Mouse (Mus musculus): Measurements from ENCODE around the gene Rnft2.

The Rnft2 gene

GRCm38 (mm10) chr5:118172078-118172723 is 72.7 kb downstream of the Rnft2 start:
- DNase-seq (ENCODE audit: low spot score in 2 of 2), result no peak

DNA sequence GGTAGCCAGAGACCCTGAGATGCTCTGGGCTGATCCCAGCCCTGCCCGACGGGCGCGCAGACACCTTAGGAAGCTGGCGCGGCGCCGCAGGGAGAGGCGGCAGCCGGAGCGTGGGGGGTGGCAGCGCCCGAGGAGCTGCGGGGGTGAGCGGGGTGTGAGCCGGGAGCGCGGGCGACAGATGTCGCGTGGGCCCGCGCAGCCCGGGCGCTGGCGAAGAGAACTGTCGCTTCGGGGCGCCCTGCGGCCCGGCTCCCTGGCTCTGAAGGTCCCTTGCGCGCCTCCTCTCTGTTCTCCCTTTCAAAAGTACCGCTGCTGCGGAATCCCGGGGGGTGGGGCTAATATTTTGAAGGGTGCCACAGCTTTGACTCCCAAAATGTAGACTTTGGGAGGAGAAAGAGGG is 73.3 kb downstream of the Rnft2 start:
- DNase-seq (ENCODE audit: low spot score in 2 of 2), result no peak

DNA sequence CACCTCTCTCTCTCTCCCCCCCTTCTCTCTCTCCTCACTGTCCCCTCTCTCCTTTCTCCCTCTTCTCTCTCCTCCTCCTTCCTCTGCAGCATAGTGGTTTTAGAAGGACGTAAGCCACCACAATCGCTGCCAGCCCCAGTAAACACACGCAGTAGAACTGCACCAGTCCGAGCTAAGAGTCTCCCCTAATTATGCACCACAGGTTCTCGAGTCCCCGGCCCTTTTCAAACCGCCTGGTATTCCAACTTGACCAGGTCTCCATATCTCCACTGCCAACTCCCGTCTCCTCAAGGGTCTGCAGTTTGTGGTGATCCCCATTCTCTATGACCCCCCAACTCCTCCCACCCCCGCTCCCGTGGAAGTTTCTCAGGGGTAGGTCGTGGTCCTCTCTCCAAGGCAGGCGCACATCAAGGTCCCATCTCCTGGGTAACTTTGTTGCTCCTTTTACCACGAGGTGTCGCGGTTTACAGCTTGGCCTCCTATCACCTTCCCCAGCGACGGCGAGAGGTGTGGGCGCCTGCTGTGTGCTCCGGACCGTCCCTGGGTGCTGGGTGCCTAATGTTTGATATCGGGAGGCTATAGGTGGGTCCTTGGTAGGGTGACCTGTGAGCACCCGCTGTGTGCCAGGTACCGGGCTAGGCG is 73.9 kb downstream of the Rnft2 start:
- no peak for DNase-seq (ENCODE audit: low spot score in 2 of 2)

DNA sequence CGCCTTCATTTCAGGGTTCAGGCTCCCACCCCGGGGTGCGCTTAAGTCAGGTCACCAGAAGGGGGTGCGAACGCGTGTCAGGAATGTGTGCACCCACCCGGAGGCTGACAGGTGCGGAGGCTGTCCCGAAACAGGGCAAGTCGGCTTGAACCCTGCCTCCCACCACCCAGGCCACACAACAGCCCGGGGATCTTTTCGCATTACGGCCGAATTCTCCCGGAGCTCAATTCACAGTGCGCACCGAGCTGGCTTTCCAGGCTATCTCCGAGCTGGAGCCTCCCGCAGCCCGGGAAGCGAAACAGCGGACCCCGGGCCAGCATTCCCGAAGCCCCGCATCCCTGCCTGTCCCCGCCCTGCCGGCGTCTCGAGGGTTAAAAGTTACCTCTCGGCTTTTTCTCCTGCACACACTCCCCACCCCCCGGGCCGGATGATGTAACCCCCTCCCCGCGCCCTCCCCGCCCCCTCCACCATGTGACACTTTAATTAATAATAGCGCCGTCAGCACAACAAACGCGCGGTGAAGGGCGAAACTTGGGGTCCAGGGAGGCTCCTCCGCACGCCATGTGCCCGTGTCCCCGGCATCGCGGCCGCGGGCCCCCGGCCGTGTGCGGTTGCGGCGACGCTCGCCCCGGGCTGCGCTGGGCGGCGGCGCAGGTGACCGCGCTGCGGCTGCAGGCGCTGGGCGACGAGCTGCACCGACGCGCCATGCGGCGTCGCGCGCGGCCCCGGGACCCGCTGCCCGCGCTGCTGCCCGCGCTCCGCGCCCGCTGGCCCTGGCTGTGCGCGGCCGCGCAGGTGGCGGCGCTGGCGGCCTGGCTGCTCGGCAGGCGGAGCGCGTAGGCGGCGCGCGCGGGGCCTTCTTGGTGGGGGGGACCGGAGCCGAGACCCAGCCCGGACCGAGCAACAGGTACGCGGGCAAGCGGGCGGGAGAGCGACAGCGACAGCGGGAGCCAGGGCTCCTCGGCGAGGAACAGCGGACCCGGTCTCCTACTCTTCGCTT is 75.4 kb downstream of the Rnft2 start:
- DNase-seq (ENCODE audit: low spot score in 2 of 2), result no peak

GRCm38 (mm10) chr5:118167561-118167995 is 77.3 kb downstream of the Rnft2 start:
- peak in 1 of 2 experiments; percentile 54 for DNase-seq (ENCODE audit: low spot score in 2 of 2)

DNA sequence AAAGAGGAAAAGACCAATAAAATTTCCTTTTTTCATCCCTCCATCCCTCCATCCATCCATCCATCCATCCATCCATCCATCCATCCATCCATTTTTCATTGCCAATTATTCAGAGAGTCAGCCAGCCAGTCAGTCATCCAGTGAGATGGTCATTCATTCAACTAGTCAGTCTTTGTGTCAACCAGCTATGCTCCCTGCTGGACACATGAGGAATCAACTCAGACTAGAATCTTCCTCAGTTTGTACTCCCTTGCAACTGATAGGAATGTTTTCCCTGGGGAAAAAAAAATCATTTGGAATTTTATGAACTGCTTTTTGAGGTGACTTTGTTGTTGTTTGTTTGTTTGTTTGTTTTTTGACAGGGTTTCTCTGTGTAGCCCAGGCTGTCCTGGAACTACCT is 79.5 kb downstream of the Rnft2 start:
- no peak for DNase-seq (ENCODE audit: low spot score in 2 of 2)

DNA sequence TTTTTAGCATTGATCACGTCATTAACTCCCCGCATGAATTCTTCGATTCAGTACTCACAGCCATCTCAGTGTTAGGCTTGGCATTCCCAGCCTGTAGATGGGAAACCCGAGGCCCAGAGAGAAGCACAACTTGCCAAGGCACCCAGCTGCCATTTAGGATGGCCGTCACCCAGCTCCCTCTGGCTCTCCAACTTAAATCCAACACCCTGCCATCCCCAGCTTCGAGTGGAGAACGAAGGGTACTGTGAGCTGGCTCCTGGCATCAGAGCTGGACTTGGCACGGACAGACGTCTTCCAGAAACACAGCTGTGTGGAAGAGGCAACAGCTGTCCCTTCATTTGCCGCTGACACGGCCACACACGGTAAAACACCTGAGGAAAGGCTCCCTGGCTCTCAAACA is 80.3 kb downstream of the Rnft2 start, which contains the start of gene Hrk:
Hrk (plus strand) TSS at position 68 of the 400 bp plus-strand sequence.
- no peak for DNase-seq (ENCODE audit: low spot score in 2 of 2)

DNA sequence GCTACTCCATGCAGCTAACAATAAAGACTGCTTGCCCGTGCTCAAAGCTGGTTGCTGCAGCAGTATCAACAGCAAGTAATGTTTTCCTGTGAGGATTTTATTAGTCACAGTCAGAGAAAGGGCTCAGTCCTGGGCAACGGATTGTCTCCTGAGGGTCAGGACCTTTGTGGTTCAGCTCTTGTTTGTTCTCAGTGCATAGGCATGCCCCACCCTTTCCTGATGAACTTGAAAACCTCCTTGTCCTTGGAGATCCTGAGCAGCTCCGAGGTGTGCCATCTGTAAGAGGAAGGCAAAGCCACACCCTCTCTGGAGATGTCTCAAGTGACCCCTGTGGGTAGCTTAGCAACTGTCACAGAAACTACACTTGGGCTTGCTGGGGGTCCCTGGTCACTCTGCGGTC is 84.2 kb downstream of the Rnft2 start:
- no peak for DNase-seq (ENCODE audit: low spot score in 2 of 2)

- no peak for DNase-seq (ENCODE audit: low spot score in 2 of 2)
These were observed 87.9 kb downstream of the Rnft2 start for GRCm38 (mm10) chr5:118156976-118157375.

DNA sequence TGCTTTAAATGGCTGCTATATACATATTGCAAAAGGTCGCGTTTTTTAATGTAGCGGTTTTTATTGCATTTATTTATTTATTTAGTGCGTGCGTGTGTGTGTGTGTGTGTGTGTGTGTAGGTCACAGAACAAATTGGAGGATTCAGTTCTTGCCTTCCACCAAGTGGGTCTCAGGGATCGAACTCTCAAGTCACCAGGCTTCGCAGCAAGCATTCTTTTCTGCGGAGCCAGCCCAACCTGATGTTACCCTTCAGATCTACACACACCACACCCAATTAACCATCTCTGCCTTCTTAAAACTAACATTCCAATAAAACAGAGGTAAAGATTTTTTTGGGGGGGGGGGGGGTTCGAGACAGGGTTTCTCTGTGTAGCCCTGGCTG is 89.4 kb downstream of the Rnft2 start:
- DNase-seq (ENCODE audit: low spot score in 2 of 2), result no peak

GRCm38 (mm10) chr5:118154839-118155564 is 89.9 kb downstream of the Rnft2 start, which contains the start of gene Fbxw8:
Gene Fbxw8 (minus strand): TSS chr5:118155464.
- DNase-seq (ENCODE audit: low spot score in 2 of 2), result peak; percentile 84 to 92

GRCm38 (mm10) chr5:118149711-118150110 is 95.2 kb downstream of the Rnft2 start:
- no peak for DNase-seq (ENCODE audit: low spot score in 2 of 2)

DNA sequence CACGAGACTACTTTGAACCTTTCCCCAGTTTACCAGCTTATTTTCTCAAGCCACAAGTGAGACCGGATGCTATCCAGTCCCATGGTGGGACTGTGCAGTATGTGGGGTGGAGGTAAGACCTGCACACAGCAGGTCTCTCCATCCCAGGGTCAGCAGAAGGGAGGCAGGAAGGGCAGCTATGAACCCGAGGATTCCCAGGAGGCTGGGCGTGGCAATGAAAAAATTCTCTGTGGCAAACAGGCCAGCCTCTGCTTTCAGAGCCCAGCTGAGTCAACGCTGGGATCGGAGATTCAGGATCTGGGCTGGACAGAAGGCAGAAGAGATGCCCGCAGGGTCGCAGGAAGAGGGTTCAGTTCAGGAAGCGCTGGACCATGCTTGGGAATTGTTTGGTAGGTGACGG is 97.7 kb downstream of the Rnft2 start:
- DNase-seq (ENCODE audit: low spot score in 2 of 2), result no peak

DNA sequence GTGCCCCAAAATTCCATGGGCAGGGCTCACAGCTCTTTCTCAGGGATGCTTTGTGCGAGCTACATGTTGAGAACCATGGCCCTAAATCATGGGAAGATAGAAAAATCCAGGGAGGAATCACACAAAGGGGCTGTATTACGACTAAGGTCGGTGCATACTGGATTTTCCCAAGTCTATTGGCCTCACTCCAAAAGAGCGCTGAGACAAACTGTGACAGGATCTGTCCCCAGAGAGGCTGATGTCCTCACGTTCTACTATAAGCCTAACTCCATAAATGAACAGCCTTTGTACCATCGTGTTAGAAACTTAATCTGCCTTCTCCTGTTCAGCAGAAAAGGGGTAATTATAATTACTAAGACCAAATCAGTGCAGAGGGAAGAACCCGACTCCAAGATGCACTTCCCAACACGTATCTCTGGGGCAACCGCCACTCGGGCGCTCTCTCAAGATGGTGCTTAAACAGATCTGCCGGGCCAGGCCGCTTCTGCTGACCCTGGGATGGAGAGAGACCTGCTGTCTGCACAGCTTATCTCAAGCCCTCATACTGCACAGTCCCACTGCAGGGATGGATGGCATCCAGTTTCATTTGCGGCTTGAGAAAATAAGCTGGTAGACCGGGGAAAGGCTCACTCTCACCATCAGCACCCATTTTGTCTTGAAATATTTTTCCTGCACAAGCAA is 98.8 kb downstream of the Rnft2 start:
- DNase-seq (ENCODE audit: low spot score in 2 of 2), result no peak

- DNase-seq (ENCODE audit: low spot score in 2 of 2), result no peak
These were observed 99.5 kb downstream of the Rnft2 start for GRCm38 (mm10) chr5:118145458-118145857.

DNA sequence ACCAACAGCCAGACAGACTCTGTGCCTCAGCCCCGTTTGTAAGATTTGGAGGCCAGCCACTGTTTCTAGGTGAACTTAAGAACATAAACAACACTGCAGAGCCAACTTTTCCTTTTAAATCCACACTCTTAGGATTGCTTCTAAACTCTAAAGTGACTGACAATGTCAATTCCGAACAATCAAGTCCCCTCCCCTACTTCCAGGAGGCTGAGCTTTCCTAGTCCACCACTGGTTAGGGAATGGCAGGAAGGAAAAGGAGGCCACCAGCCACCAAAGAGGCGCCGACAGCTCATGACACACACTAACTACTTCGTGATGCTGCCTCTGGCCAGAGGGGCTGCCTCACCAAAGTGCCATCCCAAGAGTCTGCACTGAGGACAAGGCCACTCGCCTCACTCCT is 100.1 kb downstream of the Rnft2 start:
- no peak for DNase-seq (ENCODE audit: low spot score in 2 of 2)

DNA sequence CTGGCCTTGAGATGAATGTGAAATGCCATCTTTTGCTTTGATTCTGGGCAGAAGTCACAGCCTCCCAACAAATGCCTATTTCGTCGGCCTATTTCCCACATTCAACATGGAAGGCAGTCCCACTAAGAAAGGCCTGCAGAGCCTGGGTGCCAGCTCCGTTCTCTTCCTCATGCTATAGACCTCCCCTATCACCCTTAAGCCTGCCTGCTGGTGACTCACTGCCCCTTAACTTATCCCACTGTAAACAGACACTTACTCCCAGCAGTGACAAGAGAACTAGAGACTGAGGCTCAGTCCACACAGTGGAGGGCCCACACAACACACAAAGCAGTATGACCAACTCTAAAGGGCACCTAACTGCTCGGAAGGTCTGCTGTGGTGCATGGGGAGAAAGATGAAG is 100.6 kb downstream of the Rnft2 start:
- no peak for DNase-seq (ENCODE audit: low spot score in 2 of 2)

DNA sequence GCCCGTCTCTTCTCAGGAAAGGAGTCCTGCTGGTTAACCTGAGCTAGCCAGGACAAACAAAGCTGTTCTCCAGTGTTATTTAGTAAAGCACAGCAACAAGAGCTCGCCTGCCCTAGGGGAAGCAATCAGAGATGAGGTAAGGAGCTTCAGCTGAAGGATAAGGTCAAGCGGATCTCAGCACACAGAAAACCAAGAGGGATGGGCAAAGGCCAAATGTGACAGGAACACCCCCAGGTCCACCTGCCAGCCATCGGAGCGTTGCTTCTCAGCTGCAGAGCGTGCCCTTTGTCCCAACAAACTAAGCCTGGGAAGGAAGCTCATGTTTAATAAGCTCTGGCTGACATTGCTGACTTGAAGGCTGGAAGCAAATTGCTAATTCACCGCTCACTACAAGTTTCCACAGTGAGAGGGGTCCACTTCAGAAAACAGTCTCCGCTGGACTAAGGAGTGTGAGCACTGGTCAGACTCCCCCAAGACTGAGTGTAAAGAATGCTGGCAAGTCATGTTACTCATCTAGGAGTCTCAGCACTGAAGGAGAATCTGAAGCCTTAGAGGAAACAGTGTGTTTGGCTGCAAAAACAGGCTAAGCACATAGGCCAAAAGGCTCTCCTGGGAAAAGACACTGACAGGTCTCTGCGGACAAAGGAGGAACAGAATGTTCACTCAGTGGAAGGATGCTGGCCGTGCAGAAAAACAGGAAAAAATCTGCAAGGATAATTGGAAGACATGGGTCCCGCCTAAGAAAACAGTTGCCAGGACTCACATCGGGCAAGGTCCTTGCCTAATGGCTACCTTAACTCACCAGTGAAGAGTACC is 101.5 kb downstream of the Rnft2 start:
- peak in 1 of 2 experiments; percentile 28 for DNase-seq (ENCODE audit: low spot score in 2 of 2)

GRCm38 (mm10) chr5:118142471-118142870 is 102.4 kb downstream of the Rnft2 start:
- DNase-seq (ENCODE audit: low spot score in 2 of 2), result no peak

All from urinary bladder, postnatal 4 days (tissue).